Mouse (Mus musculus): Measurements from ENCODE around the gene Slx4. TPM values are rescaled to one million over a fixed set of nuclear protein-coding genes. Genes with fewer than 3 reads are reported as not detected.

The Slx4 gene
- 10.5 and 11.3 TPM in 2 replicates for polyA plus RNA-seq (2015; fragmentation: Nextera tagmentation; extraction: Ambion mirVana)

GRCm38 (mm10) chr16:4003489-4004398, at the start of gene Slx4:
Gene Slx4 (minus strand): TSS chr16:4003770.
- Histone ChIP-seq H3K27ac (ENCODE audit: low read length) (peak within 1 kb of the TSS; percentile 81), H3K36me3 (ENCODE audit: control insufficient read depth, insufficient read depth, low read length) (peaks cover 3% of the 10 kb centered on the region; the same call in 1 of the 2 replicates), H3K9ac (ENCODE audit: low read depth, low read length) (peak within 1 kb of the TSS; percentile 87), H3K4me3 (ENCODE audit: low read length) (peak within 1 kb of the TSS; percentile 80), H3K27me3 (replicated peaks; ENCODE audit: control insufficient read depth, insufficient read depth, low read length) (no peaks in the 10 kb centered on the region), H3K9me3 (ENCODE audit: control insufficient read depth, low read length) (no peaks in the 10 kb centered on the region), H3K4me1 (ENCODE audit: control insufficient read depth, insufficient read depth, low read length) (peaks cover 11% of the 10 kb centered on the region), H3K4me2 (ENCODE audit: low read depth, low read length) (peak within 1 kb of the TSS; percentile 71)
- 1% methylated on average over 58 of the region's 58 CpGs for WGBS
- ATAC-seq: peak; percentile 98

- no peak overlapping the region for H3K4me3 ChIP-seq (ENCODE audit: low read length)
- no peak overlapping the region for H3K27ac ChIP-seq (ENCODE audit: low read length)
- peaks cover 31% of the 10 kb centered on the region for H3K36me3 ChIP-seq (ENCODE audit: control insufficient read depth, insufficient read depth, low read length)
- H3K9me3 ChIP-seq (ENCODE audit: control insufficient read depth, low read length): no peaks in the 10 kb centered on the region
- no peak for ATAC-seq
- no peak overlapping the region for H3K9ac ChIP-seq (ENCODE audit: low read depth, low read length)
- WGBS: 89% methylated on average over 4 of the region's 4 CpGs
- no peaks in the 10 kb centered on the region for H3K27me3 ChIP-seq (replicated peaks; ENCODE audit: control insufficient read depth, insufficient read depth, low read length)
- no peaks in the 10 kb centered on the region for H3K4me1 ChIP-seq (ENCODE audit: control insufficient read depth, insufficient read depth, low read length)
- no peak overlapping the region for H3K4me2 ChIP-seq (ENCODE audit: low read depth, low read length)
These were observed 49.0 kb upstream of the Slx4 start for GRCm38 (mm10) chr16:4052601-4053000.

- Histone ChIP-seq H3K27ac (ENCODE audit: low read length) (no peak overlapping the region), H3K4me3 (ENCODE audit: low read length) (no peak overlapping the region), H3K9me3 (ENCODE audit: control insufficient read depth, low read length) (no peaks in the 10 kb centered on the region), H3K4me1 (ENCODE audit: control insufficient read depth, insufficient read depth, low read length) (no peaks in the 10 kb centered on the region), H3K4me2 (ENCODE audit: low read depth, low read length) (no peak overlapping the region), H3K9ac (ENCODE audit: low read depth, low read length) (no peak overlapping the region), H3K27me3 (replicated peaks; ENCODE audit: control insufficient read depth, insufficient read depth, low read length) (no peaks in the 10 kb centered on the region), H3K36me3 (ENCODE audit: control insufficient read depth, insufficient read depth, low read length) (peaks cover 21% of the 10 kb centered on the region; the same call in 1 of the 2 replicates)
- 88% methylated on average over 4 of the region's 4 CpGs for WGBS
- no peak for ATAC-seq
These were observed 42.0 kb upstream of the Slx4 start for GRCm38 (mm10) chr16:4045524-4045923.

GRCm38 (mm10) chr16:4044093-4044492, 40.5 kb upstream of the Slx4 start:
- H3K27ac ChIP-seq (ENCODE audit: low read length): no peak overlapping the region
- H3K4me3 ChIP-seq (ENCODE audit: low read length): no peak overlapping the region
- peaks cover 21% of the 10 kb centered on the region; the same call in 1 of the 2 replicates for H3K36me3 ChIP-seq (ENCODE audit: control insufficient read depth, insufficient read depth, low read length)
- H3K27me3 ChIP-seq (replicated peaks; ENCODE audit: control insufficient read depth, insufficient read depth, low read length): no peaks in the 10 kb centered on the region
- no peak overlapping the region for H3K4me2 ChIP-seq (ENCODE audit: low read depth, low read length)
- WGBS: 87% methylated on average over 2 of the region's 2 CpGs
- no peaks in the 10 kb centered on the region for H3K4me1 ChIP-seq (ENCODE audit: control insufficient read depth, insufficient read depth, low read length)
- no peaks in the 10 kb centered on the region for H3K9me3 ChIP-seq (ENCODE audit: control insufficient read depth, low read length)
- H3K9ac ChIP-seq (ENCODE audit: low read depth, low read length): no peak overlapping the region
- ATAC-seq: peak; percentile 26; the same call in 1 of the 2 replicates

GRCm38 (mm10) chr16:4041646-4042045, 38.1 kb upstream of the Slx4 start:
- Histone ChIP-seq H3K9me3 (ENCODE audit: control insufficient read depth, low read length) (no peaks in the 10 kb centered on the region), H3K9ac (ENCODE audit: low read depth, low read length) (no peak overlapping the region), H3K27me3 (replicated peaks; ENCODE audit: control insufficient read depth, insufficient read depth, low read length) (no peaks in the 10 kb centered on the region), H3K27ac (ENCODE audit: low read length) (no peak overlapping the region), H3K4me1 (ENCODE audit: control insufficient read depth, insufficient read depth, low read length) (no peaks in the 10 kb centered on the region), H3K4me3 (ENCODE audit: low read length) (no peak overlapping the region), H3K36me3 (ENCODE audit: control insufficient read depth, insufficient read depth, low read length) (peaks cover 16% of the 10 kb centered on the region; the same call in 1 of the 2 replicates), H3K4me2 (ENCODE audit: low read depth, low read length) (no peak overlapping the region)
- no peak for ATAC-seq
- 95% methylated on average over 4 of the region's 4 CpGs for WGBS

- H3K9me3 ChIP-seq (ENCODE audit: control insufficient read depth, low read length): no peaks in the 10 kb centered on the region
- ATAC-seq: no peak
- H3K4me3 ChIP-seq (ENCODE audit: low read length): no peak overlapping the region
- H3K36me3 ChIP-seq (ENCODE audit: control insufficient read depth, insufficient read depth, low read length): peaks cover 16% of the 10 kb centered on the region; the same call in 1 of the 2 replicates
- WGBS: 90% methylated on average over 5 of the region's 5 CpGs
- H3K27me3 ChIP-seq (replicated peaks; ENCODE audit: control insufficient read depth, insufficient read depth, low read length): no peaks in the 10 kb centered on the region
- no peak overlapping the region for H3K4me2 ChIP-seq (ENCODE audit: low read depth, low read length)
- H3K9ac ChIP-seq (ENCODE audit: low read depth, low read length): no peak overlapping the region
- no peaks in the 10 kb centered on the region for H3K4me1 ChIP-seq (ENCODE audit: control insufficient read depth, insufficient read depth, low read length)
- no peak overlapping the region for H3K27ac ChIP-seq (ENCODE audit: low read length)
These were observed 36.6 kb upstream of the Slx4 start for GRCm38 (mm10) chr16:4040206-4040605.

- Histone ChIP-seq H3K4me3 (ENCODE audit: low read length) (no peak overlapping the region), H3K9ac (ENCODE audit: low read depth, low read length) (no peak overlapping the region), H3K36me3 (ENCODE audit: control insufficient read depth, insufficient read depth, low read length) (peaks cover 11% of the 10 kb centered on the region; the same call in 1 of the 2 replicates), H3K27ac (ENCODE audit: low read length) (no peak overlapping the region), H3K9me3 (ENCODE audit: control insufficient read depth, low read length) (no peaks in the 10 kb centered on the region), H3K4me2 (ENCODE audit: low read depth, low read length) (no peak overlapping the region), H3K4me1 (ENCODE audit: control insufficient read depth, insufficient read depth, low read length) (no peaks in the 10 kb centered on the region), H3K27me3 (replicated peaks; ENCODE audit: control insufficient read depth, insufficient read depth, low read length) (no peaks in the 10 kb centered on the region)
- ATAC-seq: peak; percentile 24; the same call in 1 of the 2 replicates
- WGBS: 91% methylated on average over 7 of the region's 7 CpGs
These were observed 34.1 kb upstream of the Slx4 start for GRCm38 (mm10) chr16:4037690-4038089.

- no peaks in the 10 kb centered on the region for H3K9me3 ChIP-seq (ENCODE audit: control insufficient read depth, low read length)
- H3K4me2 ChIP-seq (ENCODE audit: low read depth, low read length): no peak within 1 kb of the TSS
- no peaks in the 10 kb centered on the region for H3K27me3 ChIP-seq (replicated peaks; ENCODE audit: control insufficient read depth, insufficient read depth, low read length)
- H3K4me3 ChIP-seq (ENCODE audit: low read length): no peak within 1 kb of the TSS
- no peaks in the 10 kb centered on the region for H3K4me1 ChIP-seq (ENCODE audit: control insufficient read depth, insufficient read depth, low read length)
- no peak within 1 kb of the TSS for H3K9ac ChIP-seq (ENCODE audit: low read depth, low read length)
- ATAC-seq: peak; percentile 62
- H3K27ac ChIP-seq (ENCODE audit: low read length): no peak within 1 kb of the TSS
- WGBS: 80% methylated on average over 5 of the region's 5 CpGs
- H3K36me3 ChIP-seq (ENCODE audit: control insufficient read depth, insufficient read depth, low read length): peaks cover 11% of the 10 kb centered on the region; the same call in 1 of the 2 replicates
These were observed 33.2 kb upstream of the Slx4 start, which contains the start of gene Dnase1 for GRCm38 (mm10) chr16:4036807-4037206. Gene Dnase1 (plus strand): TSS chr16:4036942.

- no peak for ATAC-seq
- H3K4me3 ChIP-seq (ENCODE audit: low read length): no peak overlapping the region
- H3K4me1 ChIP-seq (ENCODE audit: control insufficient read depth, insufficient read depth, low read length): no peaks in the 10 kb centered on the region
- no peak overlapping the region for H3K4me2 ChIP-seq (ENCODE audit: low read depth, low read length)
- H3K27me3 ChIP-seq (replicated peaks; ENCODE audit: control insufficient read depth, insufficient read depth, low read length): no peaks in the 10 kb centered on the region
- H3K9ac ChIP-seq (ENCODE audit: low read depth, low read length): no peak overlapping the region
- peaks cover 9% of the 10 kb centered on the region; the same call in 1 of the 2 replicates for H3K36me3 ChIP-seq (ENCODE audit: control insufficient read depth, insufficient read depth, low read length)
- H3K27ac ChIP-seq (ENCODE audit: low read length): no peak overlapping the region
- H3K9me3 ChIP-seq (ENCODE audit: control insufficient read depth, low read length): no peaks in the 10 kb centered on the region
- 81% methylated on average over 2 of the region's 2 CpGs for WGBS
These were observed 32.0 kb upstream of the Slx4 start for GRCm38 (mm10) chr16:4035575-4035974.
